Mouse (Mus musculus) heart, adult 9 months (tissue): ENCODE measurements around the gene Gorasp1.

ENCODE experiments used
- DNase-seq, 2 experiments: peaks; one replicate each; pipeline ENCODE4 v3.0.0; 2022; ENCODE audit warnings: low spot score in 2 of 2

The Gorasp1 gene

DNA sequence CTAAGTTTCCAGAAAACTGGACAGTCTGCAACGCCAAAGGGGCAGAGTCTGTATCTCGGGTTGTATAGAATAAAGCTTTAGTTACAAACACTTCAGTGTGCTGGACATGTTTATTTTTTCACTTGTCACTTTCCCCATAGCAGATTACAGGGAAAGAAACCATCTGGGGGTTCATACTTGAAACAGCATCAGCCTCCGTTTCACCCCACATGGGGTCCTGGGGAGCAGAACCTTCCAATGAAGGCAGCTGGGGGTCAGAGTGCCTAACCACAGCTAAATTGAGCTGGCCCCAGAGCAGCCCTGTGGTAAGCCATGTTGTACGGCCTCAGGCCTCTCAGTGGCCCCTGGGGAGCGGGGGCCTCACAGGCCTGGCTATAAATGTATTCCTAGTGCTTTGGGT is 10.9 kb downstream of the Gorasp1 start:
- DNase-seq: no peak

DNA sequence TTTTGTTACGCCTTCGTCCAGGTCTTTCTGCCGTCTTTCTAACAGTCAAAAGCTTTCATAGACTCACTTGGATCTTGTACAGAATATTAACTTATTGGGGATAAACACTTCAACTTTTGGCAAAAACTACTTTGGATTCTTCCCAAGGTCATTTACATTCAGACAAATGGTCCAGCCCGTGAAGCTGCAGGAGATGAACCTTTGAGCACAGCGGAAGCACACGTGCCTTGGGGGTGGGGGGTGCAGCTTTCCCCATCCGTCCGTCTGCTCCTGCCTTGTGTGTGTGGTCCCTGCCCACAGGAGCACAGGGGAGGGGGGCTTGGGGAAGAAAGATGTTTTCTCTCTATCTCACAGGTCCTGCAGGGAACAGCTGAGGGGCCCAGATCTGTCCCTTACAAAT is 11.6 kb downstream of the Gorasp1 start:
- no peak for DNase-seq

DNA sequence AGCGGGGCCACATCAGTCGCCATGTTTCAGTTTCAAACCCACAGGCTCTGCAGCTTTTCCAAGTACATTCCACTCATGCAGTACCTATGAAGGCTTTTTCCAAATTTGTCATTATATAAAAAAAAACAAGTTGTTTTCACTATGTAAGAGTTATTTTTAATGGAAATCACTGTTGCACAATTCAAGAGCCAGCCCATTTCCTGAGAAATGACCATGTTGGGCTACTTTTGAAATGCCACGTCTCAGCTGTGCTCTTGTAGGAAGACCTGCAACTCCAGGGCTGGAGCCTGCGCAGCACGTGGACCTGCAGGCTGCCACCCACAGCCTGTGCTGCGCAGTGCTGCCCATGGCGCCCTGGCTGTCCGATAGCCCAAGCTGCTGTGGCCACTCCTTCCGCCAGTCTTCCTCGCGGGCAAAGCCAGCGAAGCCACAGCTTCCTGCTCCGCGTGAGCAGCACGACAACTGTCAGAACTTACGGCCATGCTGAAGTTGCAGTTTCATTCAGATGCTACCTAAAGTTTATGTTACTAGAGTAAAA is 12.2 kb downstream of the Gorasp1 start:
- DNase-seq: peak in 1 of 2 experiments; percentile 27

DNA sequence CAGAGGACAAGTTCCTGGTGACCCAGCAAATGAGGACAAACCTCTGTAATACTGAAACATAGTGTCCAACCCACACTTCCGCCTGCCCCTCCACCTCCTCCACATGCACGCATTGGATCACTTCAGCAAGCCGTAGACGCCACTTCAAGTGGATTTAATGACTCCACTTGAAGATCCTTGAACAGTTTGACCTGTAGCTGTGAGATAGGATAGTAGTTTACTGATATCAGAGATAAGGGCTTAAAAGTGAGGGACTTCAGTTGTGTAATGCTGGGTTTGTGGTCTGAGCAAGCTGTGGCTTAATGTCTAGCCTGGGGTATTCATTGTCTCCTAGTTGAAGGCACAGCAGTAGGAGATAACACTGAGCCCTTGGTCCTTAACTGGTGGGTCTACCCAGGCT is 13.9 kb downstream of the Gorasp1 start:
- no peak for DNase-seq

DNA sequence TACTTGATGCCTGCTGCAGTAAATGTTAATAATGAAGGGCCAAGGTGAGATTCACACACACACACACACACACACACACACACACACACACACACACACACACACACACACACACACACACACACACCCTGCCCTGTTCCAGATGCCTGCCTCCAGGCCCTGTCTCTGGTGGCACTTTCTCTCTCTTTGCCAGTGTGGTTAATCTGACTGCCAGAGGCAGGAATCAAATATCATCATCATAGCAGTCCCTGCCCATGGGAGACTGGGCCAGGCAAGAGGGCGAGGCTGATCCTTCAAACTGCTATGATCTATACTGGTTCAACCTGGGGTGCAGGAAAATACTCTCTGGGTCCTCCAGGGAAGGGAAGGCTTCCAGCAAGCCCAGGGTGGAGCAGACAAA is 17.5 kb downstream of the Gorasp1 start:
- no peak for DNase-seq

DNA sequence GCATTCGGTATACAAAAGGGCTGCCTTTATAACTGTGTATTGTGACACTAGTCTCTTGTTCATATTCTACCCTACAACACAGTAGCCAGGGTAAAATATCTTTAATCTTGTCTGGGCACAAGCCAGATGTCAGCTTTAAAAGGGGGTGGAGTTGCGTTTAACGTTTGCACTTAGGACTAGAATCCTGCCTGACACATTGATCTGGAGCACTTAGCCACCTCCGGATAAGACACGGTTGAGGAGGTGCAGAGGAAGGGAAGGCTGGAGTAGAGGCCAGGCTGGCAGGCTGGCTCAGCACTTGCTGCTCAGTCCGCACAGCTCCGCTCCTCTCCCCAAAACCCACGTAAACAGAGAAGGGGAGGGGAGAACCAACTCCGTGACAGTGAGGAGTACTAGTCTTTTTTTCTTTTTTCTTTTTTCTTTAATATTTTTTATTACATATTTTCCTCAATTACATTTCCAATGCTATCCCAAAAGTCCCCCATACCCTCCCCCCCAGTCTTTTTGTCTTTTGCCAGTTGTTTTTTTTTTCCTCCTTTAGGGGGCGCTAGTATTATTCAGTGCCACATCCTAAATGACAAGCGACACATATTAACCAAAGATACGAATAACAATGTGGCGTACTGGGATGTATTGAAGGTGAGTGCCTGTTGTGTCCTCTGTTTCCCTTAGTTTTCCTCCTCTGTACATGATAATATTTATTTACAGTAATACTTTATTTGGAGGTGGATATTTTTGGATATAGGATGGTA is 24.1 kb downstream of the Gorasp1 start:
- no peak for DNase-seq

DNA sequence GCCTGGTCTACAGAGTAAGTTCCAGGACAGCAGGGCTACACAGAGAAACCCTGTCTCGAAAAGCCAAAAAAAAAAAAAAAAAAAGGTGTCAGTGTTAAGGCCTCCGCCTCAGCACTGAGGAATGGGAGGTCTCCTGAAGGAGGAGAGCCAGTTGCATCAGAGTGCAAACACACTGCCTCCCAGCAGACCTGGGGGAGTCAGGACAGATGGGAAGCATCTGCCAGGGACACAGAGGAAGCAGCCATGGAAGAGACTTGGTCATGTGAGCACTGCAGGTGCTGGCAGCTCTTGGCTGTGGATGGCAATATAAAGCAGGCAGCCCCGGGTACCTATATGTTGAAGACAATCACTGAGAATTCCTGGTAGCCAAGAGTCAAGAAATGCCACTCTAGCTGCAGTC is 27.4 kb downstream of the Gorasp1 start:
- no peak for DNase-seq

DNA sequence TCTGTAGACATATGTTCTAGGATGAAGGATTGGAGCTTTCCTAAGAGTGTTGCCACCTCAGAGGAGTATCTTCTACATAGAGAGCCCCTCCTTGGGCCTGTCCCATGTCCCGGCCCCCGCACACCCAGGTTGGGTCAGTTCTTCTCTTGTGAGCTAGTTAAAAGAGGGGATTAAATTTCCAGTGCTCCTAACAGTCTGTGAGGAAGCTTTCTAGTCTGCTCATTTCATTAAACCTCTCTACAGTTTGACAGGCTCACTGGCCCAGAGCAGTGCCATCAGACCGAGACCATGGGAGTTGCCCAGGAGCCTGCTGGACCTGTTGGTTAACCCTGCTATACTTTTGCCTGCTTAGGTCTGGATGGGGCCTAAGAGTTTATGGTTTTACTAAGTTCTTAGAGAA is 28.7 kb downstream of the Gorasp1 start:
- DNase-seq: no peak

DNA sequence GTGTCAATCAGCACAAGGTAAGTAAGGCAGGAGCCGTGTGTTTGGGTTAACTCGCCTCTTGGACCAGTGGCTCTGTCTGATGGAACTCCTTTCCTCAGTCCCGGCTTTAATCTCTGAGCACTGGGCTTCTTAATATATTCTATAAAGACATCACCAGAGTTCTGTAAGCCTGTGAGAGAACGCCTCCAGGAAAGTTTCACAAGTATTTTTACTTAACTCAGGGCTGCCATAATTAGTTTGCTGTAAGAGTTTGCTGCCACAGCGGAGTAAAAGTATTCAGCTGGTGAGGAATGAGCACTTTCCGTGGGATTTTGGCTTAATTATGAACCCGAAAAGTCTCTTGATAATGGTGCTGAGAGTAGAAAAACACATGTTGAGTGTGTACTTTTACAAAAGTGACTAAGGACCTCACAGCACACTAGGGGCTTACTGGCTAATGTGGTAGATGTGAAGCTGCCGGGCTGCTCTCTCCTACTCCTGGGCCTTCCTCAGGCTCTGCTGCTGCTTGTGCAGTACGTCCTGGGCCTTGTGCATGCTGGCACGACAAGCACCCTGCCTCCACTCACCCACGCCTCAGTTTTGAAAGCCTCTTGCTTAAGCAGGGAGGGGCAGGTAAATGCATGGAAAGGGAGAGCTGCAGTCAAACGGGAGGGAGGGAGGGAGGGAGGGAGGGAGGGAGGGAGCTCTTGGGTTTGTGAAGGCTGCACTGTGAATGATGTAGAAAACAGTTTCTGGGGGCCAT is 34.8 kb downstream of the Gorasp1 start:
- no peak for DNase-seq

DNA sequence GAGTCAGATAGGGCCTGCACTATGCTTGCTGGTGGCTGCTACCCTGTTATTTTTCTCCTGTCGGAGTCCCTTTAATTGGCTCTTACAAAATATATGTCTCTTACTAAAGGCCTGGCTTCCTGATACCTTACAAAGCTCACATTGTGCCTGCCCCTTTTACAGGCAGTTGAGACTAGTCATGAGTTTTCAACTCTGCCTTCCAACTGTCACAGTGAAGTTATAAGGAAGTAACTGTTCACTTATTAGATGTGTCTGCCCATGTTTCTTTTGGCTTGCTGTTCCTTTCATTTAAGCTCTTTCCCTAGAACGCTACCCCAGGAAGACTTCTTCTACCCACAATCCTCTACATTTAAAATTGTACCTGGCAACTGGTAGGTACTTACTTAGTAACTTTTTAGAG is 37.9 kb downstream of the Gorasp1 start:
- DNase-seq: no peak

DNA sequence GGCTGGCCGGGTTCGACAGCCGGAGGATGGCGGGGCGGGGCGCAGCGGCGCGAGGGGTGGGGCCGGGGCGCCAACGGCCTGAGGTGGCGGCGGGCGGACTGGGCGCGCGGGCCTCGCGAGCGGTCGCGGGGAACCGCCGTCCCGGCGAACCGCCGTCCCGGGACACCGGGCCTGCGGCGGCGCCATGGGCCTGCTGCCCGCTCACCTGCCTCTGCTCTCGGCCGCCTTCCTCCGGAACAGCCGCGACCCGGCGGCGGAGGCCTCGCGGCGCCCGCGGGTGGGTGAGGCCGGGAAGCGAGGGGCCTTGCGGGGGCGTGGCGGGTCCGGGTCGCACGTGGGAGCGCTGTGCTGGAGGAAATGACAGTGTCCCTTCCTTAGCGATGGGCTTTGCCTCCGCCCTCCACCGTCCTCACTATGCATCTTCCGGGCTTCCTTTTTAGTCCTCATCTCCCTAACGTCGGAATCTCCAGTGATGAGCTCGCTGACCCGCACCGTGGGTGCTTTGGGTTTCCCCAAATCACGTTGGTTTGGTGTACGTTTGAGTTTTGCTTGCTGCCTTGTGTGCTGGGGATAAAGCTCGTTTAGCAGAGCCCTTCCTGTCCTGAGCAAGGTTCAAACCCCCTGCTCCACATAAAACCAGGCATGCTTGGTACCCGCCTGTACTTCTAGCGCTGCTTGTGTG is 42.2 kb downstream of the Gorasp1 start:
- DNase-seq: peak in 1 of 2 experiments; percentile 35

DNA sequence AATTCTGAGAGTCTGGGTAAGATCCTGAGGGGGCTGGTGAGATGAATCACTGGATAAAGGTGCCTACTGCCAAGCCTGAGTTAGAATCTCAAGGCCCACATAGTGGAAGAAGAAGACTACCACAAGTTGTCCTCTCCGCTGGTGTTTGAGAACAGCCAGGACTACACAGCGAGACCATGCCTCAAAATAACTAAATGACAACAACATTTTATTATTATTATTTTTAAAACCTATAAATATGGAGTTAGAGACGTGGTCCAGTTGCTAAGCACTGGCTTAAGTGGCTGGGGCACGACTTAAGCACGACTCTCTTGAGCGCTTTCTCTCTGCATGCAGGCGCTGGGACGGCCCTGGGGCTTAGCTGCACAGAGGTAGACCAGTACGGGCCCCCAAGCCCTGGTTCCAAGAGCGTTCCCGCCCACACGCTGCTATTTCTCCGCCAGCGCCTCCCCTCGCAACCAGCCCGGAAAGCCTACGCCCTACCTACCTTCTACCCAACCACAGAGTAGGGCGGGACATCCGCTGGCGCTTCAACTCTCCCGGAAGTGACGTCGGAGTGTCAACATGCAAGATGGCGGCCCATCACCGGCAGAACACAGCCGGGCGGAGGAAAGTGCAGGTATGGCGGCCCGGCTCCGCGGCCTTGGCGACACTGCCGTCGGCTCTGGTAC is 42.9 kb downstream of the Gorasp1 start, which contains the start of gene Wdr48:
Gene Wdr48, plus strand, starts transcription at position 540 of the 671 bp plus-strand sequence.
- peak; percentile 98 for DNase-seq

DNA sequence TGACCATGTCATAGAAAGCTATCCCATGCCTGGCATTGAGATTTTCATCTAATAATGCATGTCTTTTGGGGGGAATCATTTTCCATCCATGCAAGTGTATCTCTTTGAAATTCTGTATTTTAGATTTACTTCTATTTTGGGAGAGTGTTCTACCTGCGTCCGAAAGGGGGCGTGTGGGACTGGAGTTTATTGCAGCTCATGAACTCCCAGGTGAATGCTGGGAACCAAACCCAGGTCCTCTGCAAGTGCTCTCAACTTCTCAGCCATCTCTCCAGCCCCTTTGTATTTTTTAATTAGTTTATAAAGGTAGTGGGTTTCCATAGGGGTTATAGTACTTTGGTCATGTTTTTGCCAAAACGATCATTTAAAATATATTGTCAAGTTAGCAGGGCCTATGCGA is 43.5 kb downstream of the Gorasp1 start:
- no peak for DNase-seq

DNA sequence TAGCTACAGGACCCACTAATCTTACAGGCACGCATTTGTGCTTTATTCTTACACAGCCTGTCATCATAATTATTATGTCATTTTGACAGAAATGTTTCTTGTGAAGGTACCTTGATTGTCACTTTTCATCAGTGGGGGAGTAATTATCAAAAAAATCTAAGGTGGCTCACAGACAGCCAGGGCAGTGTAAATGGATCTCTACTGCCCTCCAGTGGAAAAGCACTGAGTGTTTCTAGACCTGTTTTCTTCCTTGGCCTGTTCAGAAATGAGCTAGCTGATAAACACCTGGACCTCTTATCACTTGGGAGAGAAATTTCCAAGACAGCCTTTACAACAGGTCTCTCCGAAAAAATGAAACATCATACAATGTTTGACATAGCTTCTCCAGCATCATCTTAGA is 46.7 kb downstream of the Gorasp1 start:
- DNase-seq: no peak

DNA sequence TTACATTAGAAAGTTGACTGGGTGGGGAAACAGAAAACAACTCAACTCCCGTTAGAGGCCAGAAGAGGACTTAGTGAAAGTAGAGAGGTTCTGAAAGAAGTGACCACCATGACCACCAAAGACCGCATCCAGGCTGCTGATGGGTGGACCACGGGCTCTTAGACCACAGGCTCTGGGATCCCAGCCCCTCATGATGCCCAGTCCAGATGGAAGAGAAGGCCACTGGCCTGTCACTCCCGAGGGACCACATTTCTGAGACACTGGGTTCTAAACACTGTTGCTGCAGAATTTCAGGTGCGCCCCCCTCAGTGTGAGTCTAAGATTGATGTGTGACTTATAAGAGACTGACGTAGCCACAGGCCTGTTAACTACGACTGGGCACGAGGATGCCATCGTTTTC is 47.9 kb downstream of the Gorasp1 start:
- DNase-seq: no peak

DNA sequence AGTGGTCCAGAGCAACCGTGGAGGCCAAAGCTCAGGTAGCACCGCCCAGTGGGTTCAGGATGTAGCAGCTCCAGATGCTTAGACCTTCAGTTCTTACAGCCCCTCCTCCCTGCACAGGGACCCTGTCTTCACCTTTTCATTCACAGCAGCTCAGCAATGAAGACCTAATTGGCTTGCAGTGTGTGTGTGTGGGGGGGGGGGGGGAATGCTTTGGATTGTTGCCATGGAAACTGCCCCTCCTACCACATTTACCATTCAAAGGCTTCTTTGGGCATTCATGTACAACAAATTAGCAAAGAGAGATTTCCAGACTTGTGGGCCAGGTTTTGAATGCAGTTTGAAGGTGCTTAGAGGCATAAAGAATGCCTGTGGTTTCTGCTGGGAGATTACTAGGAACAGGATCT is 48.5 kb downstream of the Gorasp1 start:
- DNase-seq: no peak

DNA sequence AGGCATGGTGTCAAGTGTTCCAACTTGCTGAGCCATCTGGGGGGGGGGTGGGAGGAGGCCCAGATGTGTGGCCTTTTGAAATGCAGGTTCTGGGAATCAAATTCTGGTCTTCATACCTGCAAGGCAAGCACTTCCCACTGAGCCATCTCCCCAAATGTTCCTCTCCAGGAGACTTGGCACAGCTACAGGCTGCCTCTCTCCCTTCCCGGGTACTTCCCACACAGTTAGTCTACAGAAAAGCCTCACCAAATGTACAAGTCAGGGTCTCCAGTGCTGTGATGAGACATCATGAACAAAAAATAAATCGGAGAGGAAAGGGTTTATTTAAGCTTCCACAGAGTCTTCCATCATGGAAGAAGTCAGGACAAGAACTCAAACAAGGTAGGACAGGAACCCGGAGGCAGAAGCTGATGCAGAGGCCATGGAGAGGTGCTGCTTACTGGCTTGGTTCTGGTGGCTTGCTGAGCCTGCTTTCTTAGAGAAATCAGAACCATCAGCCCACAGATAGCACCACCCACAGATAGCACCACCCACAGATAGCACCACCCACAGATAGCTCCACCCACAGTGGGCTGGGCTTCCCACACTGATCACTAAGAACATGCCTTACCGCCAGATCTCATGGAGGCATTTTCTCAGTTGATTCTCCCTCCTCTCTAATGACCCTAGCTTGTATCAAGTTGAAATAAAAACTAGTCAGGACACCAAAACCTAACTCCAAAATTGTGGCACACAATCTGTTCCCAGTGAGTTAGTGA is 50.0 kb downstream of the Gorasp1 start:
- DNase-seq: no peak
